Mouse (Mus musculus) adrenal gland, postnatal 25 days (tissue): ENCODE measurements around the gene Eif3c. TPM values are rescaled to one million over a fixed set of nuclear protein-coding genes. Genes with fewer than 3 reads are reported as not detected.

Experiments
- DNase-seq: peaks from one replicate; pipeline ENCODE4 v3.0.0; 2021; ENCODE audit warnings: mixed read lengths
- long read RNA-seq: library from polyadenylated mRNA; stranded (forward); transcript quantifications from one replicate; pipeline ENCODE4 v2.0.0, GENCODE M21; 2021
- total RNA-seq: library from RNA; stranded (reverse); gene quantifications from 2 replicates; pipeline ENCODE4 v1.2.3, GENCODE M21; 2021

The Eif3c gene
- 256 and 282 TPM in 2 replicates for total RNA-seq
- long read RNA-seq, transcript Eif3c-201 (21 exons, 3,383 nt), result major isoform, 172 of 267 reads
- long read RNA-seq, partial matches to known transcripts, result 86 of 267 reads
- long read RNA-seq, other reads (novel, unspliced or antisense), result 9 of 267 reads

DNA sequence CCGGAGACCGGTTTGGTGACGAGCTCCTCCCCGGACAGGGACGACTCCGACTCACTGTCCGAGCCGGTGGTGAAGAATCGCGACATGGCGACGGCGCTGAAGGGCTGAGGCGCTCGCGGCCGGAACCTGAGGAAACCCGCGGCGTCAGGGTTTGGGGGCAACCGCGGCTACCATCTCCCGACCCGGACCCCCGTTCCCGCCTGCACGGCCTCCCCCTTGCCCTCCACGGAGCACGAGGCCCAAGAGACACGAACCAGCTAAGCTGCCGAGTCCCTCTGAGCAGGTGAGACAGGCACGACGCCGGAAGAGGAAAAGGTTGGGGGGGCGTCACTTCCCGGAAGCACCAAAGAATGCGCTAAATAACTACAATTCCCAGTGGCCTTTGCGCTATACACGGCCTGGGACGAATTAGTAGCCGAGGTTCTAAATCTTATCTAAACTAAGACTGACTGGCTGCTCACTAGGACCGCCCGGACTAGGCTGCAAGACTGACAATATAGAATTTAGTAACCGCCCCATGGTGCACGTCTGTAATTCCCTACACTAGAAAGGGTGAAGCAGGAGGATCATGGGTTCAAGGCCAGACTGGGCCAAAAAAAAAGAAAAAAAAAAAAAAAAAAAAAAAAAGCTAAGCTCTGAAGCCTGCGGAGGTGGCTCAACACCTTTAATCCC, at the start of gene Eif3c:
Gene Eif3c (minus strand): TSS at position 318 of the 672 bp plus-strand sequence.
- peak; percentile 77 for DNase-seq

DNA sequence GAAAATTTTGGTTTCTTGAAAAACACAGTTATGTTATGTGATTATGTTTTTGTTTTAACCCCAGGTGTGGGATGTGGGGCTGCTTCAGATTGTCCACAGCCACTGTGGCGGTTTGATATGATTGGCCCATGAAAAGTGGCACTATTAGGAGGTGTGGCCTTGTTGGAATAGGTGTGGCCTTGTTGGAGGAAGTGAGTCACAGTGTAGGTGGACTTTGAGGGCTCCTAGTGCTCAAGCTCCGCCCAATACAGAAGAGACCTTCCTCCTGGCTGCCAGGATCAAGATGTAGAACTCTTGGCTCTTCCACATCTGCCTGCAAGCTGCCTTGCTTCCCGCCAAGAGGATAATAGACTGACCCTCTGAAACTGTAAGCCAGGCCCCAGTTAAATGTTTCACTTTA, 46.5 kb upstream of the Eif3c start:
- DNase-seq, result no peak

DNA sequence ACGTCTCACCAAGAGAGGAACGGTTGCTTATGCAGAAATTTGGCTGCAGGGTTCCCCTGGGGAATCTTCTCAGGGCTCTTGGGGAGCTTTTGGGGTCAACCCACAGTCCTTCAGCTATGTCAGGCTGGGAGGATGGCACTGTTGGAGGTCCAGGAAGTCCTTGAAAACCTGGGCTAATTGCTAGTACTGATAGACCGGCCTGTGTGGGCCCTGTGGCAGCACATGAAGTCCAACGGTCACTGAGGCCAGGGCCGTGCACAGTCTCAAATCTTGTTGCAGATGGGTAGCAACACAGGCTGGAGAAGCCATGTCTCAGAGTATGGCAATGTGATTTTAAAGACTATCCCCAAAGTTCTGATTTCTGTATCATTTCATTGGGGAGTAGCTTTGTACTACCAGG, 41.6 kb upstream of the Eif3c start:
- DNase-seq, result no peak

DNA sequence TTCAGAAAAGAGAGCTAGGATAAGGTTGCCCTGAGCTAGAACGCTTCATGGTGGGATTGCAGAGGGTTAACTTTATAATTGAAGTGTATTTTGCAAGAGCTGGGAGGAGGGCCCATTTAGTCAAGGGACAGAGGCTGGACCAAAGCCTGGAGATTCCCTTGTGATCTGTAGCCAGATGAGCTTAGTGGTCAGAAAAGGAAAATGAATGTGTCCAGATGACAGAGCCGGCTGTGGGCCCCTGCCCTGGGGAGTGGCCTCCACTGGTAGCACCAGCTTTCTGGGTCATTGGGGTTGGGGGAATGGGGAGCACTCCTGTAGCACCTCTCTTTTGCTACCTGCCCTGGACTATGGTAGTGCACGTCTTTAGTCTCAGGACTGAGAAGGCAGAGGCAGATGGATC, 40.9 kb upstream of the Eif3c start:
- DNase-seq, result peak; percentile 38

DNA sequence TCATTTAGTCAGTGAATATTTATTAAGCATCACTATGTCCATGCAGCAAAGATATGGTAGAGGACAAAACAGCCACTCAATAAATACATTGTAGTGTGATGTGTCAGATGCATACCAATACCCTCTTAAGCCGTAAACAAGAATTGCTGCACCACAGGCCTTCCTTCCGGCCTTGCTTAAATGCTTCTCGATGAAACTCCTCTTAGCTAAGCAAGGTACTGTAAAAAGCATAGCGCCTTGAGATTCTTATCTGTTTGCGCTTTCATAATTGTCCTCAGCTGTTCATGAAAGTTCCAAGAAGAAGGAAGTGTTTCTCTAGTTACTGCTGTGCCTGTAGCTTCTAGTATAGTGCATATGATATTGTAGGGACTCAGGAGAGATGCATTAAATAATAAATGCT, 40.4 kb upstream of the Eif3c start:
- no peak for DNase-seq

DNA sequence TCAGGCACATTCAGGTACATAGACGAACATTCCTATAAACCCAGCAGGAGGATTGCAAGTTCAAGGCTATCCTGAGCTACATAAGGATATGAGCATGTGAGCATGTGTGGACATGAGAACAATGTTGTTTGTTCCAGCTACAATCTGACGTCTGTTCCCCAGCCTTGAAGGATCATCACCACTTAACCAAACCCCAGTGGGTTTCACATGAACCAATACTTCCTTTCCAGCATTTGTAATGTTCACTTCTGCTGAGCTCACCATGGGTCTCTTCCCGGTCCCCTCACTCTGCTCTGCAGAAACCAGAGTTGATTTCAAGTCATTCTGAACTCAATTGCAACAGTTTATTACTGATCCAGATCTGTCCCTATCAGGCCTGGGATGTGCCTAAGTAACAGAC, 36.4 kb upstream of the Eif3c start:
- DNase-seq, result no peak

DNA sequence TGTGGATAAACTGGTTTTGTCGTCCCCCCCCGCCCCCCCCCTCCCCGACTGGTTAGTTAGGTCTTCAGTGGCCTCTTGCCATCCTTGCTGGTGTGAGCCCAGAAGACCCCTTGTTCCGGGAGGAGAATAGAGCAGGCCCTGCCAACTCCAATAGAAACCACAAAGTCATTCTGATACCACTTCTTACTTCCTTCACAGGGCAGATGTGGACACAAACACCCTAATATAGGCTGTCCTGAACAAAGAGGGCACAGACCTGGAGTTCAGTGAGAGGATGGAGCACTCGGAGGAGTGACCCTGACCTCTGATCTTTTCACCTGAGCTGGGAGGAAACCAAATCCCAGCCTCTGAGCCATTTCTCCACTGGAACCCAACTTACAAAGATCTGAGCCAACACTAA, 35.7 kb upstream of the Eif3c start:
- no peak for DNase-seq

DNA sequence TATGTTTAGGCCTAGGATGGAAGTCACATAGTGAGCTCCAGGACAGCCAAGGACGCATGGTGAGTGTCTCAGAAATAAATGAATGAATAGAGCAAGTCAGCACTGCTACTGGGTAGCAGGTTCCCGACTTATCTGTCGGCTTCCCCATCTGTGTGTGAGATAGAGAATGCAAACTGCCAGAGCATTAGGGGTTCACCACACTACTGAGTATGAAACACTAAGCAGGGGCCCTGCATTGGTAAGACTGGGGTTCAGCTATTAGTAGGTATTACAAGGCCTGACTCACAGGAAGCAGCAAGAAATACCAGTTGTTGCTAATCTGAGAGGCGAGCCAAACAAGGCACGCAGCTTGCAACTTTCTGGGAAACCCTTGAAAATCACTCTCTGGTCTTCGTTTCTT, 32.7 kb upstream of the Eif3c start:
- DNase-seq, result no peak

DNA sequence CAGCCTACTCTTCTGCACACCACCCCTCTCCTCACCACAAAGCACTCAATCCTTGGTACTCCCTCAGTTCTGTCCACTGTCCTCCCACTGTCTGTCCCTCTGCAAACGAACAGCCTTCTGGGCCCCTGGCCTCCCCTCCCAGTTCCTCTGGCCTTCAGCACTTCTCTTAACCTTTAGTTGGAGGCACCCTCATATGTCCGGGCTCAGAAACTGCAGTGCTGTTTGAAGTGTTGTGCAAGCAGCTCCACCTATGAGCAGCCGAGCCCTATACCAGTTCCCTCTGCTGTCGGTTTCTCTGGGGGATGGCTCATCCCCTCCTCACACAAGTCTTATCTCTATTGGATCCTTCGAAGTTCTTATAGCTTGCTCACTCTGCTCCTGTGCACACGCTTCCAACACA, 30.2 kb upstream of the Eif3c start:
- no peak for DNase-seq

DNA sequence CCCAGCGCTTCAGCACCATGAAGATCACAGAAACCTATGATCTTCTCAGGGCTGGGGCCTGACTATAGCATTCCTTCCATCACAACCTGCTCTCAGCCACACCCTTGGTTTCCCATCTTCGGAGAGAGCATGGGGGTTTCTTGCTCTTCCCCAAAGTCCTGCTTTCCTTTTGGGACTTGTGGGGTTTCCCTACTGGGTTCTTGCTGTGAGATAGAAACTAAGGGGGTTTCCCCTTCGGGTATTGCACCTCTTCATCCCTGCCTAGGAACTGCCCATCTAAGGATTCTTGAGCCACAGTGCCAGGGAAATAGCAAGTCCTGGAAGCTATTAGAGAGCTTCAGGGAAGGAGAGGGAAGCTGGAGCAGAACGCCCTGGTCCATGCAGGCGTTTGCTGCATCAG, 29.7 kb upstream of the Eif3c start:
- no peak for DNase-seq

DNA sequence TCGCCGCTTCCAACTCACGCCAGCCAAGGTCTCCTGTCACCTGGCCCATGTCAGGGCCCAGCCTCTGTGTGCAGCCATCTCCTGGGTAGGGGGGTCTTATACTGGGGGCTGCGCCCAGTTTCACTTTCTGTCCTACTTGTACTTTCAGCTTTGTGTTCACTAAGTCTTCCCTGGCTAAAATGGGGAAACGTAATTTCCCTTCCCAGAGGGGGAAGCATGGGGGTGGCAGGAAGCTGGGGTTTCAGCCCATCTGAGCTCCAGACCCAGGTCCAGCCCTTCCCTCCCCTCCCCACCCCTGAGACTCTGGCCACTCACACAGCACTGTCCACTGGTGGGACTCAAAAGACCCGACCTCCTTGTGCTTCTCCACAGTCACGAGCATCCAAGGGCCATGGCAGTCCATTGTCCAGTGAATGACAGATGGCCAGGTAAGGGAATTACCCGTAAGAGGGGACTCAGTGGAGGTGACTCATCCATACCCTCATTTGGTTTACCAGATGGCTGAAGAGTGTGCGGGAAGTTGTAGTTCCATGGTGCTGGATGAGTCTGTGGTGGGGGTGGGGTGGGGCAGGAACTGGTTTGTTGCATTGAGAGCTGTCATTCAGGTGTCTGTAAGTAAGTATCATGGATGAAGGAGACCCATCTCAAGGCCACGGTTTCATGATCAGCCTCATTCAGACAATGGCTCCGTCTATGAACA, 28.8 kb upstream of the Eif3c start, which contains the start of gene Il27:
Gene Il27 (minus strand): TSS at position 80 of the 700 bp plus-strand sequence.
- no peak for DNase-seq

DNA sequence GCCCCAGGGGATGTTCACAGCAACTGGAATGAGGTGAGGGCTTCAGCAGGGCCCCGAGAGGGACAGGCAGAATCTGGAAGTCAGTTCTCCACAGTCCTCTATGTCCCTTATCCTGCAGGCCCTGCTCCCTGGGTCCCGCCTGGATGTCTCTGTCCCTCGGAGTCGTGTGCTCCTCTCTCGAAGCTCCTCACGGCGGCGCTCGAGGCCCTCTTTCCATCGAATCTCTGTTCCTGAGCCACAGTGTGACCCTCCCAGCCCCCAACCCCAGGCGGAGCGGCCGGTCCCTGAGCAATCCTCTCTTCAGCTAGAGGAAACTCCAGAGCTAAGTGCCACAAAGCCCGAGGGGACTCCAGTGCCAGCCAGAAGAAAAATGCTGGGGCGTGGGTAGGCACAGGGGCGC, 21.6 kb upstream of the Eif3c start:
- peak; percentile 60 for DNase-seq

DNA sequence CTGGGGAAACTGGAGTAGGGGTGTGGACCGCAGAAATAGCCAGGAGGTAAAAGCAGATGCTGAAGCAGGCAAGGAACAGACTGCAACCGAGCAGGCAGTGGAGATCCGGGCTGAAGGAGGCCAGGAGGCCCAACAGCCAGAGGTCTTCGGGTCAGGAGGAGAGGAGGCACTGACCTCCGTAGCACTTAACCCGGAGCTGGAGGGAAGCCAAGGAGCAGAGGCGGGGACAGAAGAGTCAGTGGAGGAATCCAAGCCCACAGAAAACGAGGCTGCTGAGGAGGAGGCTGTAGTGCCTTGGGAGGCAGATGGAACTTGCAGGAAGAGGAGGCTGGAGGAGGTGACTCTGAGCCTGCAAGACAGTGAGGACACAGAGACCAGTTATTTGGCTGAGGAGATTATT, 20.6 kb upstream of the Eif3c start:
- DNase-seq, result no peak

DNA sequence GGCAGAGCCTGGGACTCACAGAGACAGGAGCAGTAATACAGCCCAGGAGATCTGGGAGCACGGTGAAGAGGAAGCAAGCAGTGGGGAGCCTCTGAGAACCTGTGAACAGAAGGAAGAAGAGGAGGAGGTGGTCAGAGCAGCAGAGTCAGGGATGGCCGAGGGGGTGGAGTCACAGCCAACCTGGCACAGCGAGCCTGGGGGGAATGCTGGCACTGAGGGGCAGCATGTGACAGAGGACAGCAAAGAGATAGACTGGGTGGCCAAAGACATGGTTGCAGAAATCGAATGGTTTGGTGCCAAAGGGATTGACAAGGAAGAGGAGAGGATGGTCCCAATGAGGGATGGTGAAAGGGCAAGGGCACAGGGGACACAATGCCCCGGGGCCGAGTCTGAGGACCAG, 19.5 kb upstream of the Eif3c start, which contains the start of gene Cln3:
Gene Cln3 (minus strand): TSS at position 101 of the 400 bp plus-strand sequence.
- no peak for DNase-seq

DNA sequence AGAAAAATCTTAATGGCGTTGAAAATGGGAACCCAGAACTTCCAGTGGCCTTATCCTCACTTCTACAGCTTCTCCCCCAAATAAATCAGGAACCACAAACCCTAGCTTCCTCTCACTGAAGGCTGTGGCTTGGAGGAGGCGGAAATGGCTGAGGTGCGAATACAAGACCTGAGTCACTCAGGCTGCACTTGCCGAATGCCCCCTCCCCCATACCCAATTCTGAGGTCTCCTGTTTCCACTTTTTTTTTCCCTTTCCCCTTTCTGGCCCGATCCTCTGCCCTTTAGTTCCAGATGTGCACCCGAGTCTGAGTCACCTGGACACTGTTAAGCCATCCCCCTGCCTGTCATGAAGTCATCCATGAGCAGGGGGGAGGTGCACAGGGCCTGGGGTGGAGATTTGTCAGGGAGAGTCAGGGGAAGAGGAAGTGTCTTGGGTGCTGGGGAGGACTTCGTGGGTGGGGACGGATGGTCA, 18.3 kb upstream of the Eif3c start, which contains the start of gene Apobr:
Gene Apobr (plus strand): TSS at position 437 of the 472 bp plus-strand sequence.
- DNase-seq, result no peak

DNA sequence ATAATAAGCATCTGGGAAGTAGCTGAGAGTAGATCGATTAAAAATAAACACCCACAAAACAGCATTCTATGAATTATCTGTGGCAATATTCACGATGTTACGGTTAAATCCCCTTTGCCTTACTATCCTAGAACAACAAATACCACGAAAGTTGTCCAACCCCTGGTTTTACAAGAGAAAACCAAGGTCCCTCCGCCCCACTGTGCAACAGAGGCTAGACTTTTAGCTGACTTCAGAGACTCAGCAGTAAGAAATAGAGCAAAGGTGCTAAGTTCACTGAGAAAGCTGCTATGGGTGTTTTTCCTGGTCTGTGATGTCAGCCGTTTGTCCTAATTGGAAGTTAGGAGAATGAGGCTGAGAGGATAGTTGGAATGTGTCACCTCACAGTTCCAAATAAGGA, 17.6 kb upstream of the Eif3c start:
- no peak for DNase-seq

DNA sequence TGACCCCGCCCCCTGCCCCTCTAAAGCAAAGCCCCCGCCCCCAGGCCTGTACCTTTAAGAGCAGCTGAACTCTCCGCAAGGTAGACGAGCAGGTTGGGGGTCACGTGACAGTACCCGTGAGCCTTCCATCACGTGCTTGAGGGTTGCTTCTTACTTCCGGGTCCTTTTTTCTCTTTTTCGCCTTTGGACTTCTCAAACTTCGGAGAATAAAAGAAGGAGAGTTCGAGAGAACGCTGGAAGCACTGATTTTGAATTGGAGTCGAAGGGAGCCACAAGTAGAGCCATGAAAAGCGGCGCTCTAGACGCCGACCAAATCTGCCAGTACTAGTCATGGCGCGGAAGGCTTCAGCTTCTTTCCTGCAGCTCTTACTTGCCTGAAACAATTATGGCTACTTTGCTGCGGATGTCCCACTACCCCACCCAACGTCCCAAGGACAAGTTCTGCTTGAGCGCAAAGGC, 17.1 kb upstream of the Eif3c start:
- DNase-seq, result peak; percentile 84

DNA sequence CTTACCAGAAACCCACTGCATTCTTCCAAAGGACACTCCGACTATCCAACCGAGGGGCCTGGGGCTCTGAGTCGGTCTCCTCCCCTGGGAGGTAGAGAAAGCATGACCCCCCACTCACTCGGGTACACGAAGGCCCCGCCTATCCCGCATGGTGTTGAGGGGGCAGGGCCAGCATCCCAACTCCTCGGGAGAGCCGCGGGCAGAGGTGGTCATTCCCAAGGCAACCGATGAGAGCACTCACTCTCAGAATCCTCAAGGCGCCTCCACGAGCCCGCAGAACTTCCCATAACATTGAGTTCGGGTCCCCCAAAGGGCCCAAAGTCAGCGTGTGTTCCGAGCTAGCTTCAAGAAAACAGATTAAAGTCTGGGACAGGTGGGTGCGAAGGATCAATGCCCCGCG, 16.5 kb upstream of the Eif3c start:
- DNase-seq, result peak; percentile 33

DNA sequence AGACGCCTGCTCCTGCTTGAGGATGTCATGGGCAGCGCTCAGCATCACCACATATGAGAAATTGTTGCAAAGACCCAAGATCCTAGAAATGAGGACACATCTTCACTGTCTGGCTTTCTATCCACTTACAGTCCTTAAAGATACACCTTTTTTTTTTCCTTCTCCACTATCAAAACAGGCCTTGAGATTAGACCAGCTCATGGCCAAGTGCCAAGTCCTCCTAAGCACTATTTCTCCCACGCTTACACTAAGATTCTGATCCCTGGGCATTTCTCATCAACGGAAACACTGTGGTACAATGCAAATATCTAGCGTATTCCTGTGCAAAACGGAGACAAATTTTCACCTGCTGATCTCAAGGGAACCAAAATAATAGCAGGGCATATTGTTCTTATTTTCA, 15.4 kb upstream of the Eif3c start:
- DNase-seq, result no peak

DNA sequence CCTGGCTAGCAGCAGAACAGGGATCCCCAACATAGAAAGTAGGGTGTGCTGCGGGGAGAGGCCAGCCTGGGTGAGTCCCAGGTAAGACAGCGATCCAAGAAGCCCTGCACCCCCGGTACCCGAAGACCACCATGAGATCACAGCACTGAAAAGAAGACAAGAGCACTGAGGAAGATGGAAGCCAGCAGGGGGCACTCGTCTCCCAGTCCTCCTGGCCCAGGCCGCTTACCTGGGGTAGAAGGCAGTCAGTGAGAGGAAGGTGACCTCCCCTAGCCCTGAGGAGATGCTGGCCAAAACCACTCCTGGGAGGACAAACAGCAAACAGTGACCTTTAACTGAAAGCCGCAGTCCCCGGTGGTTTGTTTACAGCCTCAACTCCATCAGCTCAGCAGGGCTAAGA, 13.0 kb upstream of the Eif3c start:
- peak; percentile 46 for DNase-seq

DNA sequence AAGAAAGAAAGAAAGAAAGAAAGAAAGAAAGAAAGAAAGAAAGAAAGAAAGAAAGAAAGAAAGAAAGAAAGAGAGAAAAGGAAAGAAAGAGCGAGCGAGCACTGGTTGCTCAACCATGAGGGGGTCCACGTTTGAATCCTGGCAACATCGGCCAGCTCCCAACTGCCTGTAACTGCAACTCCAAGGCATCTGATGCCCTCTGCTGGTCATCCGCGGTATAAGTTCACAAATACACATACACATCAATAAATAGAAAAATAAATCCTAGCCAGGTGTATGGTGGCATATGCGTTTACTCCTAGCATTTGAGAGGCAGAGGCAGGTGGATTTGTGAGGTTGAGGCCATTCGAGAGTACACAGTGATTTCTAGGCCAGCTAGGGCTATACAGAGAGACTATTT, 10.7 kb upstream of the Eif3c start:
- DNase-seq, result peak; percentile 54

DNA sequence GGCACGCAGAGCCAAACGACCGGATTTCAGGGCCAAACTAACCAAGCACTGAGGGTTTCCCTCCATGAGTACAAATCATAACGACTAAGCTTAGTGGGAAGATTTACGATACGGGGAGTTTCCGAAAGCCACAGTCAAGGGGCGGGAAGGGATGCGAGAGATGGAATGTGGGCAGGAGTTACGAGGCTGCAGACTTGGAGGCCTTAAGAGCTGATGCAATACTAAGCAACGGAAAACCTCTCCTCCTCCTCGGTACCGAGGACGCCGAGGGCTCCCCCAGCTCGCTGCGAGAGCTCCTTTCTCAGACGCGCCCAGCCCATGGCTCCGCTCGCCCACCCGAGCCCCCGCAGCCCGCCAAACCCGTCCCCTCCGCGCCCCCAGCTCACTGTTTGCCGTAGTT, 518 bp downstream of the Eif3c start:
- peak; percentile 37 for DNase-seq

DNA sequence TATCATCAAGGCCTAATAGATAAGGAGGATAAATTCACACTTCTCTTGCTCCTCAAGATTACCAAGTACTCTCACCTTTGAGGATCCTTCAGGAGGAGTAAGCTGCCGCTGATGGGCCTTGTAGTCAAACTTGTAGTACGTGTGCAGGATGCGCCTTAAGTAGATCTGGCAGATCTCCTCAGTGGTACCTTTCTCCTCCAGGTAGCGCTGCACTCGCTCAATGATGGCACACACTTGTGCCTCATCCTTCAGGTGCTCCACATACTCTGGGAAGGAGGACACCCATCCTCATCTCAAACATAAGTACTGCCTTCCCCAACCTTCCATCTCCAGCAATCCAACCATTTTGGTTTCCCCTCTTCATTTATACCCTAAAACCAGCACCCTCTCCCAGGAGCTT, 9.6 kb downstream of the Eif3c start:
- no peak for DNase-seq
